Mouse (Mus musculus): Measurements from ENCODE around the gene Tmem91. TPM values are rescaled to one million over a fixed set of nuclear protein-coding genes. Genes with fewer than 3 reads are reported as not detected.

Gene Tmem91
- polyA plus RNA-seq, 1 experiment = 0.61 TPM

DNA sequence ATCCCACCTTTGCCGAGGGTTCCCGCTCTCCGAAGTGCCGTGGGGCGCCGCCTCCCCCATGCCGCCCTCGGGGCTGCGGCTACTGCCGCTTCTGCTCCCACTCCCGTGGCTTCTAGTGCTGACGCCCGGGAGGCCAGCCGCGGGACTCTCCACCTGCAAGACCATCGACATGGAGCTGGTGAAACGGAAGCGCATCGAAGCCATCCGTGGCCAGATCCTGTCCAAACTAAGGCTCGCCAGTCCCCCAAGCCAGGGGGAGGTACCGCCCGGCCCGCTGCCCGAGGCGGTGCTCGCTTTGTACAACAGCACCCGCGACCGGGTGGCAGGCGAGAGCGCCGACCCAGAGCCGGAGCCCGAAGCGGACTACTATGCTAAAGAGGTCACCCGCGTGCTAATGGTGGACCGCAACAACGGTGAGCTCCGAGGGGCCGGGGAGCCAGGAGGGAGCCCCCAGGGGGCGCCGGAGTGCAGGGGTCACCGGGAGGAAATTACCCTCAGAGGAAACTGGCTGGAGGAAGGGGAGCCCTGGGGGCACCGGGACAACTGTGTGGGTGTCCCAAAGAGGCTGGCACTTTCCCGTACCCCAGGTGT, 12.9 kb upstream of the Tmem91 start:
- under 1% methylated on average over 47 of the region's 47 CpGs for WGBS
- TF ChIP-seq POLR2A (IDR thresholded peaks at IDR 0.05; ENCODE audit: low read depth, low read length) = no peak
- TF ChIP-seq CTCF (IDR thresholded peaks at IDR 0.05; ENCODE audit: extremely low read depth, insufficient read depth, insufficient read length, insufficient replicate concordance) = peak; percentile 42; the same call in 1 of the 2 replicates

DNA sequence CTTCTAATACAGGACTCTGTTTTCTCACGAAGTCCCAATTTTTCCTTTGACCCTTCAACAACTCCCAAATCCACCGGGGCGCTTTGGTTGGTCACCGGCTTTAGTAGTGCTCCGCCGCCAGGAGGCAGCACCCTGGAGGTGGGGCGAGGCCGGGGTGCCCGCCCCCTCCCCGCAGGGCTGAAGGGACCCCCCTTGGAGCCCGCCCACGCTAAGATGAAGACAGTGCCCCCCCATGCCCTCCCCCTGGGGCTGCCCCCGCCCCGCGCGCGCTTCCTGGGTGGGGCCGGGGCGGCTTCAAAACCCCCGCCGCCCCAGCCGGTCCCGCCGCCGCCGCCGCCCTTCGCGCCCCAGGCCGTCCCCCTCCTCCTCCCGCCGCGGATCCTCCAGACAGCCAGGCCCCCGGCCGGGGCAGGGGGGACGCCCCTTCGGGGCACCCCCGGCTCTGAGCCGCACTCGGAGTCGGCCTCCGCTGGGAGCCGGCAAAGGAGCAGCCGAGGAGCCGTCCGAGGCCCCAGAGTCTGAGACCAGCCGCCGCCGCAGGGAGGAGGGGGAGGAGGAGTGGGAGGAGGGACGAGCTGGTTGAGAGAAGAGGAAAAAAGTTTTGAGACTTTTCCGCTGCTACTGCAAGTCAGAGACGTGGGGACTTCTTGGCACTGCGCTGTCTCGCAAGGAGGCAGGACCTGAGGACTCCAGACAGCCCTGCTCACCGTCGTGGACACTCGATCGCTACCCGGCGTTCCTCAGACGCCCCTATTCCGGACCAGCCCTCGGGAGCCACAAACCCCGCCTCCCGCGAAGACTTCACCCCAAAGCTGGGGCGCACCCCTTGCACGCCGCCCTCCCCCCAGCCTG, 11.9 kb upstream of the Tmem91 start, which contains the start of gene Tgfb1:
Gene Tgfb1, plus strand, starts transcription at position 323 of the 852 bp plus-strand sequence.
- Histone ChIP-seq H3K36me3 (ENCODE audit: control insufficient read depth, insufficient read depth, low read length) (peaks cover 6% of the 10 kb centered on the region; the same call in 1 of the 2 replicates), H3K27me3 (ENCODE audit: control insufficient read depth, insufficient read depth, low read length) (no peaks in the 10 kb centered on the region), H3K4me3 (ENCODE audit: extremely low read depth, insufficient read depth, insufficient read length) (peak within 1 kb of the TSS; percentile 88), H3K4me1 (ENCODE audit: control insufficient read depth, insufficient read depth, insufficient read length) (peaks cover 47% of the 10 kb centered on the region), H3K27ac (ENCODE audit: insufficient read depth, low read length) (peak within 1 kb of the TSS; percentile 89)
- TF ChIP-seq CTCF (IDR thresholded peaks at IDR 0.05; ENCODE audit: extremely low read depth, insufficient read depth, insufficient read length, insufficient replicate concordance) = peak; percentile 82
- 0 out of 2 replicates have a peak, but pooled peaks have one; percentile 10 for TF ChIP-seq POLR2A (IDR thresholded peaks at IDR 0.05; ENCODE audit: low read depth, low read length)
- DNase-seq (ENCODE audit: low read depth in 1 of 2, low spot score in 2 of 2) = peak; percentile 77 to 89
- WGBS = 1% methylated on average over 62 of the region's 69 CpGs

More for the DNA sequence above, 12.9 kb upstream of the Tmem91 start:
- DNase-seq (ENCODE audit: low read depth in 1 of 2, low spot score in 2 of 2) = peak in 1 of 2 experiments; percentile 82
- Histone ChIP-seq H3K36me3 (ENCODE audit: control insufficient read depth, insufficient read depth, low read length) (peaks cover 10% of the 10 kb centered on the region; the same call in 1 of the 2 replicates), H3K4me1 (ENCODE audit: control insufficient read depth, insufficient read depth, insufficient read length) (peaks cover 39% of the 10 kb centered on the region), H3K4me3 (ENCODE audit: extremely low read depth, insufficient read depth, insufficient read length) (peak overlapping the region; percentile 88), H3K27ac (ENCODE audit: insufficient read depth, low read length) (peak overlapping the region; percentile 89), H3K27me3 (ENCODE audit: control insufficient read depth, insufficient read depth, low read length) (no peaks in the 10 kb centered on the region)

DNA sequence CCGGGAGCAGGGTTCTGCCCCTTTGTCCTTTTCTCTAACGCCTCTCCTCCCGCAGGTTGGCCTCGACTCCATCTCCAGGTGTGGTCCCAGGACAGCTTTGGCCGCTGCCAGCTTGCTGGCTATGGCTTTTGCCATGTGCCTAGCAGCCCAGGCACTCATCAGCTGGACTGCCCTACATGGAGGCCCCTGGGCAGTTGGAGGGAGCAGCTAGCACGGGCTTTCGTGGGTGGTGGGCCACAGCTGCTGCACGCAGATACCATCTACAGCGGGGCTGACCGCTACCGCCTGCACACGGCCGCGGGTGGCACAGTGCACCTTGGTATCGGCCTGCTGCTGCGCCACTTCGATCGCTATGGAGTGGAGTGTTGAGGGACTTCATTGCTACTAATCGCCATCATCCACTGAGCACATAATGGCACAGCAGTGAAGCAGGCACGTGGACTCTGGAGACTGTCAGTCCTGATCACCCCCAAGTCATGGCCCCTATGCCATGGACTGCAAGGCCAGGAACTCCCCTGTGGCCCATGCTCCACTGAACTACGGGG, 11.0 kb upstream of the Tmem91 start:
- 79% methylated on average over 21 of the region's 21 CpGs for WGBS
- H3K4me3 ChIP-seq (ENCODE audit: extremely low read depth, insufficient read depth, insufficient read length) = peak overlapping the region; percentile 88; the same call in 1 of the 2 replicates

DNA sequence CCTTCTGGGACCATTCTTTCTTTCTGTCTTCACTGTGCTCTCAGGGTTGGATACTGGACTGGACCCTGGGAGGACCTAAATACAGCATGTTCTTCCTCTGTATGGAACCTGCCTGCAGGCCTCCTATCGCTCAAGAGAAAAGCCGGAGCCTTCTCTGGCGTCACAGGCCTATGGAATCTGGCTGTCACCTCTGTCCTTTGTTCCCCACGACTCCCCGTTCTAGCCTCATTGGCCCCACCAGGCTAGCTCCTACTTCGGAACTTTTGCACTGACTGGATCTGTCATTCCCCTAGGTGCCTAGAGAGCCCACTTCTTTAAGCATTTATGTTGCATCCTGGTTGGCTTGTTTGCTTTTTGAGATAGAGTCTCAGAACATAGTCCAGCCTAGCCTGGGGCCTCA, 9.7 kb upstream of the Tmem91 start:
- peaks cover 46% of the 10 kb centered on the region for H3K4me1 ChIP-seq (ENCODE audit: control insufficient read depth, insufficient read depth, insufficient read length)
- H3K36me3 ChIP-seq (ENCODE audit: control insufficient read depth, insufficient read depth, low read length) = no peaks in the 10 kb centered on the region
- no peak overlapping the region for H3K4me3 ChIP-seq (ENCODE audit: extremely low read depth, insufficient read depth, insufficient read length)
- TF ChIP-seq CTCF (IDR thresholded peaks at IDR 0.05; ENCODE audit: extremely low read depth, insufficient read depth, insufficient read length, insufficient replicate concordance) (no peak), POLR2A (IDR thresholded peaks at IDR 0.05; ENCODE audit: low read depth, low read length) (no peak)
- DNase-seq (ENCODE audit: low read depth in 1 of 2, low spot score in 2 of 2) = no peak
- 93% methylated on average over 6 of the region's 6 CpGs for WGBS
- peak overlapping the region; percentile 93 for H3K27ac ChIP-seq (ENCODE audit: insufficient read depth, low read length)
- no peaks in the 10 kb centered on the region for H3K27me3 ChIP-seq (ENCODE audit: control insufficient read depth, insufficient read depth, low read length)

More for the DNA sequence above, 11.0 kb upstream of the Tmem91 start:
- Histone ChIP-seq H3K4me1 (ENCODE audit: control insufficient read depth, insufficient read depth, insufficient read length) (peaks cover 54% of the 10 kb centered on the region), H3K36me3 (ENCODE audit: control insufficient read depth, insufficient read depth, low read length) (peaks cover 2% of the 10 kb centered on the region; the same call in 1 of the 2 replicates), H3K27ac (ENCODE audit: insufficient read depth, low read length) (peak overlapping the region; percentile 75), H3K27me3 (ENCODE audit: control insufficient read depth, insufficient read depth, low read length) (no peaks in the 10 kb centered on the region)
- DNase-seq (ENCODE audit: low read depth in 1 of 2, low spot score in 2 of 2) = no peak
- no peak for TF ChIP-seq POLR2A (IDR thresholded peaks at IDR 0.05; ENCODE audit: low read depth, low read length)
- no peak for TF ChIP-seq CTCF (IDR thresholded peaks at IDR 0.05; ENCODE audit: extremely low read depth, insufficient read depth, insufficient read length, insufficient replicate concordance)

DNA sequence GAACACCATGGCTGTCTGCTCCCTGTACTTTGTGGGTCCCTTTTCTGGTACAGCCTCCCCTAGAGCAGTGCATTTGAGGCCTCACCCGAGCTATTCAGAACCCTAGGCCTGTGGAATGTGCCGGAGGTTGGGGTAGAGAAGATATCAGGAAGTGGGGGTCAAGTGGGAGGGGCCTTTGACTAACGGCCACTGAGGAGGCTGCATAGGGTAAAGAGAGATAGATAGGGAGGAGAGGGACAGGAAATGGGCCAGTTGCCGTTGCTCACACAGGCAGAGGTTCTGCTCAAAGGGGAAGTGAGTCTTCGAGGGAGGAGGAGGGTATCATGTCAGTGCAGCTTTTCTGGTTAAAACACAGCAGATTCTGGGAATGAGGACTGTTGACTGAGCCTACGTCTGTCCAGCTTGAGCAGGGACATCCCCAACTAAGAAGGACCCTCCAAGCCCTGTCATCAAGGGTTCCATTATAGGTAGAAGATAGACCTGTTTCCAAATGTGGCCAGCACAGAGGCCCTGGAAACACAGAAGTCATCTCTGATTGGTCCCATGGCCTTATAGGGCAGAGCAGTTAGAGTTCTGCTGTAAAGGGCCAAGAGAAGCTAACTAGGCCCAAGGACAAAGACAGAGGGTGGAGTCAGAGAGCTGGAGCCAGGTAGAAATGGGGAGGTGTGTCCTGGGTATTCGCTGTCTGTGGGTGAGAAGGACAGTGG, 8.7 kb upstream of the Tmem91 start:
- WGBS = 6% methylated on average over 7 of the region's 7 CpGs
- Histone ChIP-seq H3K4me3 (ENCODE audit: extremely low read depth, insufficient read depth, insufficient read length) (no peak overlapping the region), H3K27me3 (ENCODE audit: control insufficient read depth, insufficient read depth, low read length) (no peaks in the 10 kb centered on the region), H3K4me1 (ENCODE audit: control insufficient read depth, insufficient read depth, insufficient read length) (peaks cover 43% of the 10 kb centered on the region), H3K36me3 (ENCODE audit: control insufficient read depth, insufficient read depth, low read length) (no peaks in the 10 kb centered on the region), H3K27ac (ENCODE audit: insufficient read depth, low read length) (peak overlapping the region; percentile 93)
- peak; percentile 61 to 83 for DNase-seq (ENCODE audit: low read depth in 1 of 2, low spot score in 2 of 2)
- TF ChIP-seq CTCF (IDR thresholded peaks at IDR 0.05; ENCODE audit: extremely low read depth, insufficient read depth, insufficient read length, insufficient replicate concordance) = no peak
- TF ChIP-seq POLR2A (IDR thresholded peaks at IDR 0.05; ENCODE audit: low read depth, low read length) = peak; percentile 91

Data from spleen, adult 2 months (tissue).